Mouse (Mus musculus) heart, postnatal 14 days (tissue): ENCODE results near the gene Xpc. TPM values are rescaled to one million over a fixed set of nuclear protein-coding genes. Genes with fewer than 3 reads are reported as not detected.

Experiments
- DNase-seq, 2 experiments: peaks; one replicate each; pipeline ENCODE4 v3.0.0; 2021 to 2022
- intact Hi-C: fragments of 180-260 bp; cut with DNase I; formaldehyde crosslinking; loops from one replicate; pipeline ENCODE4 v1.15.1; 2025
- long read RNA-seq, 2 experiments: library from polyadenylated mRNA; stranded (forward); transcript quantifications; one replicate each; pipeline ENCODE4 v2.0.0; 2021
- total RNA-seq, 2 experiments: library from RNA; stranded (reverse); gene quantifications; 2 replicates each; pipeline ENCODE4 v1.2.3; 2021

Xpc gene
- 10 to 100 TPM; 10.4 to 10.9 TPM for total RNA-seq
- long read RNA-seq, experiment 1, transcript Xpc-201 (16 exons, 3,634 nt): major isoform, 15 of 19 reads
- long read RNA-seq, experiment 1, partial matches to known transcripts: 2 of 19 reads
- long read RNA-seq, experiment 1, other reads (novel, unspliced or antisense): 2 of 19 reads
- long read RNA-seq, experiment 2, transcript Xpc-201 (16 exons, 3,634 nt): major isoform, 11 of 16 reads
- long read RNA-seq, experiment 2, partial matches to known transcripts: 1 of 16 reads
- long read RNA-seq, experiment 2, other reads (novel, unspliced or antisense): 4 of 16 reads

GRCm38 (mm10) chr6:91515545-91516449 is at the start of gene Xpc, which contains the start of gene Lsm3:
TSS of gene Xpc (minus strand) at chr6:91515888.
TSS of gene Lsm3 (plus strand) at chr6:91515928.
- intact Hi-C loops: no loop called here
- DNase-seq: peak; percentile 98 to 99

GRCm38 (mm10) chr6:91563031-91563430 is 47.3 kb upstream of the Xpc start:
- DNase-seq: no peak
- intact Hi-C loops: no loop called here

GRCm38 (mm10) chr6:91560186-91560585 is 44.5 kb upstream of the Xpc start:
- no peak for DNase-seq
- intact Hi-C loops: no loop called here

- no peak for DNase-seq
- intact Hi-C loops: no loop called here
Measured at GRCm38 (mm10) chr6:91559371-91559770, 43.7 kb upstream of the Xpc start.

- DNase-seq: no peak
- intact Hi-C loops: no loop called here
Measured at GRCm38 (mm10) chr6:91558565-91558964, 42.9 kb upstream of the Xpc start.

GRCm38 (mm10) chr6:91552693-91553092 is 37.0 kb upstream of the Xpc start:
- intact Hi-C loops: no loop called here
- DNase-seq: no peak

GRCm38 (mm10) chr6:91551671-91552070 is 36.0 kb upstream of the Xpc start:
- intact Hi-C loops: no loop called here
- no peak for DNase-seq

- intact Hi-C loops: no loop called here
- DNase-seq: no peak
Measured at GRCm38 (mm10) chr6:91549621-91550020, 33.9 kb upstream of the Xpc start.

- no peak for DNase-seq
- intact Hi-C loops: no loop called here
Measured at GRCm38 (mm10) chr6:91547313-91547712, 31.6 kb upstream of the Xpc start.

- intact Hi-C loops: no loop called here
- DNase-seq: peak; percentile 61 to 77
Measured at GRCm38 (mm10) chr6:91546241-91546884, 30.7 kb upstream of the Xpc start.

GRCm38 (mm10) chr6:91543056-91543455 is 27.4 kb upstream of the Xpc start:
- intact Hi-C loops: no loop called here
- DNase-seq: peak in 1 of 2 experiments; percentile 23

- intact Hi-C loops: no loop called here
- DNase-seq: peak in 1 of 2 experiments; percentile 16
Measured at GRCm38 (mm10) chr6:91541276-91541675, 25.6 kb upstream of the Xpc start.

- DNase-seq: no peak
- intact Hi-C loops: no loop called here
Measured at GRCm38 (mm10) chr6:91536047-91536765, 20.5 kb upstream of the Xpc start.

- no peak for DNase-seq
- intact Hi-C loops: no loop called here
Measured at GRCm38 (mm10) chr6:91535231-91535630, 19.5 kb upstream of the Xpc start.

GRCm38 (mm10) chr6:91534268-91534667 is 18.6 kb upstream of the Xpc start:
- intact Hi-C loops: no loop called here
- no peak for DNase-seq

- no peak for DNase-seq
- intact Hi-C loops: no loop called here
Measured at GRCm38 (mm10) chr6:91533771-91534170, 18.1 kb upstream of the Xpc start.

GRCm38 (mm10) chr6:91533359-91533758 is 17.7 kb upstream of the Xpc start:
- DNase-seq: no peak
- intact Hi-C loops: no loop called here

GRCm38 (mm10) chr6:91532661-91533060 is 17.0 kb upstream of the Xpc start:
- DNase-seq: no peak
- intact Hi-C loops: no loop called here

GRCm38 (mm10) chr6:91531276-91531675 is 15.6 kb upstream of the Xpc start:
- intact Hi-C loops: no loop called here
- DNase-seq: no peak

- intact Hi-C loops: no loop called here
Measured at GRCm38 (mm10) chr6:91530673-91531072, 15.0 kb upstream of the Xpc start.

More at GRCm38 (mm10) chr6:91530673-91531072, 15.0 kb upstream of the Xpc start:
- DNase-seq: no peak
